Mouse (Mus musculus) stomach, postnatal 0 days (tissue): ENCODE data around the gene Cd3g. TPM values are rescaled to one million over a fixed set of nuclear protein-coding genes. Genes with fewer than 3 reads are reported as not detected.

Experiments
- ATAC-seq: fragments of 200-750 bp; cut with Nextera tagmentation; 2 replicates; pipeline ENCODE4 v1.8.0; 2017; ENCODE audit not compliant: low FRiP score, low TSS enrichment
- DNase-seq: peaks from one replicate; pipeline ENCODE4 v3.0.0-alpha.2; 2016; ENCODE audit warnings: low spot score
- H3K27ac ChIP-seq: fragments of 300-500 bp; sonication (generic); replicated peaks from 2 replicates; pipeline ENCODE4 v1.5.1; 2014; ENCODE audit warnings: mild to moderate bottlenecking, control low read depth
- H3K27me3 ChIP-seq: fragments of 300-500 bp; sonication (generic); 2 replicates; pipeline ENCODE4 v1.6.1; 2014; ENCODE audit warnings: low read length; ENCODE audit not compliant: control insufficient read depth, insufficient read depth
- H3K36me3 ChIP-seq: fragments of 300-500 bp; sonication (generic); 2 replicates; pipeline ENCODE4 v1.6.1; 2014; ENCODE audit warnings: low read length, mixed read lengths; ENCODE audit not compliant: control insufficient read depth, insufficient read depth
- H3K4me1 ChIP-seq: fragments of 300-500 bp; sonication (generic); replicated peaks from 2 replicates; pipeline ENCODE4 v1.6.1; 2014; ENCODE audit warnings: antibody characterized with exemption; ENCODE audit not compliant: control insufficient read depth, insufficient read depth
- H3K4me2 ChIP-seq: fragments of 300-500 bp; sonication (generic); replicated peaks from 2 replicates; pipeline ENCODE4 v1.6.1; 2014; ENCODE audit warnings: low read depth, mild to moderate bottlenecking, control low read depth, moderate library complexity
- H3K4me3 ChIP-seq: fragments of 300-500 bp; sonication (generic); 2 replicates; pipeline ENCODE4 v1.5.1; 2014; ENCODE audit warnings: low read depth, low read length, control low read depth
- H3K9ac ChIP-seq: fragments of 300-500 bp; sonication (generic); 2 replicates; pipeline ENCODE4 v1.6.1; 2014; ENCODE audit warnings: mild to moderate bottlenecking, low read length, control low read depth, mixed read lengths
- H3K9me3 ChIP-seq: fragments of 300-500 bp; sonication (generic); 2 replicates; pipeline ENCODE4 v1.6.1; 2016; ENCODE audit warnings: low read length; ENCODE audit not compliant: control insufficient read depth
- CTCF ChIP-seq: IDR thresholded peaks from 2 replicates; pipeline ENCODE4 v1.5.1; 2016; ENCODE audit warnings: antibody characterized with exemption, low read depth, mild to moderate bottlenecking, moderate library complexity
- EP300 ChIP-seq: optimal IDR thresholded peaks from 2 replicates; pipeline ENCODE3; 2016; ENCODE audit warnings: antibody characterized with exemption
- WGBS: fragments of 180-500 bp; shearing (Covaris S2); extraction: QIAGEN DNeasy Blood & Tissue Kit; methylation state at CpG from one replicate; pipeline ENCODE4 v1.1.7; 2014; 5-methylcytosine and 5-hydroxymethylcytosine counted together
- polyA plus RNA-seq: library from polyadenylated mRNA; unstranded; fragments of >200 nt; fragmentation: Nextera tagmentation; extraction: Ambion mirVana; gene quantifications from 2 replicates; pipeline ENCODE4 v1.2.1, GENCODE M21; 2015

Cd3g gene
- polyA plus RNA-seq, 1 experiment from 2014 or later: 0.16 TPM

DNA sequence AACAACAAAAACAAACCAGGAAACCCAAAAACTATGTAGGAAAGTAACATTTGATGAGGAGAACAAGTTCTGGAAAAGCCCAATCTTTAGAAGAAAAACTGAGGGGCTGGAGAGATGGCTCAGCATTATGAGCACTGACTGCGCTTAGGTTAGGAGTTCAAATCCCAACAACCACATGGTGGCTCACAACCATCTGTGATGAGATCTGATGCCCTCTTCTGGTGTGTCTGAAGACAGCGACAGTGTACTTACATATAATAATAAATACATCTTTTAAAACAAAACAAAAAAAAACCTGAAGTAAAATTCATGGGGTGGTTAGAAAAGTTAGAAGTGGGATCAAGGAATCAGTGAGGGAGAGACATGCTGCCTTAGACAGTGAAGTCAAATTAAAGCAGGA is 58.7 kb downstream of the Cd3g start:
- Histone ChIP-seq H3K9me3 (no peaks in the 10 kb centered on the region), H3K27me3 (no peaks in the 10 kb centered on the region), H3K27ac (peak overlapping the region; percentile 94), H3K9ac (no peak overlapping the region), H3K4me3 (peak overlapping the region; percentile 89; the same call in 1 of the 2 replicates), H3K4me2 (peak overlapping the region; percentile 61), H3K36me3 (no peaks in the 10 kb centered on the region), H3K4me1 (no peaks in the 10 kb centered on the region)
- ATAC-seq: no peak
- DNase-seq: no peak
- TF ChIP-seq CTCF (peak; percentile 30), EP300 (no peak)
- WGBS: 72% methylated on average over 2 of the region's 2 CpGs

GRCm38 (mm10) chr9:44921123-44921468 is 59.1 kb downstream of the Cd3g start:
- H3K4me3 ChIP-seq: peak overlapping the region; percentile 89
- H3K4me2 ChIP-seq: peak overlapping the region; percentile 61
- DNase-seq (no peak), ATAC-seq (peak; percentile 90)
- H3K36me3 ChIP-seq: no peaks in the 10 kb centered on the region
- peak overlapping the region; percentile 94 for H3K27ac ChIP-seq
- no peaks in the 10 kb centered on the region for H3K4me1 ChIP-seq
- H3K27me3 ChIP-seq: no peaks in the 10 kb centered on the region
- no peaks in the 10 kb centered on the region for H3K9me3 ChIP-seq
- TF ChIP-seq EP300: no peak
- TF ChIP-seq CTCF: no peak
- peak overlapping the region; percentile 98 for H3K9ac ChIP-seq
- WGBS: under 1% methylated on average over 8 of the region's 8 CpGs

- no peaks in the 10 kb centered on the region for H3K36me3 ChIP-seq
- H3K9ac ChIP-seq: peak within 1 kb of the TSS; percentile 98
- no peaks in the 10 kb centered on the region for H3K4me1 ChIP-seq
- no peaks in the 10 kb centered on the region for H3K9me3 ChIP-seq
- ATAC-seq: peak; percentile 87
- WGBS: under 1% methylated on average over 48 of the region's 48 CpGs
- peak within 1 kb of the TSS; percentile 94 for H3K27ac ChIP-seq
- H3K4me2 ChIP-seq: peak within 1 kb of the TSS; percentile 61
- TF ChIP-seq CTCF: no peak
- TF ChIP-seq EP300: peak; percentile 98
- no peaks in the 10 kb centered on the region for H3K27me3 ChIP-seq
- peak within 1 kb of the TSS; percentile 89 for H3K4me3 ChIP-seq
- DNase-seq: peak; percentile 85
Measured at GRCm38 (mm10) chr9:44920374-44921122, 59.7 kb downstream of the Cd3g start, which contains the start of gene Atp5l. Gene Atp5l (minus strand): TSS chr9:44920742.

DNA sequence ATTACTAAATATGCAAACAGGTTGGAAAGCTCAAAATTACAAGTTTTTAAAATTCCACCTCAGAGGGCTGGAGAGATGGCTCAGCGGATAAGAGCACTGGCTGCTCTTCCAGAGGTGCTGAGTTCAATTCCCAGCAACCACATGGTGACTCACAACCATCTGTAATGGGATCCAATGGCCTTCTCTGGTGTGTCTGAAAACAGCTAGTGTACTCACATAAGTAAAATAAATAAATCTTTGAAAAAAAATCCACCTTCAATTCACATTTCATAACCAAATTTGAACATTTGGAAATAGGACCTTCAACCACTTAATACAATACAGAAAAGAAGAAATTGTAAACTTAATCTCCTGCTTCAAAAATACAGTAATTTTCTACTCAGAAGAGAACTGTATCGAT is 60.6 kb downstream of the Cd3g start:
- H3K9ac ChIP-seq: peak overlapping the region; percentile 98
- ATAC-seq (no peak), DNase-seq (no peak)
- 24% methylated on average over 2 of the region's 2 CpGs for WGBS
- no peaks in the 10 kb centered on the region for H3K36me3 ChIP-seq
- H3K9me3 ChIP-seq: no peaks in the 10 kb centered on the region
- peak overlapping the region; percentile 89 for H3K4me3 ChIP-seq
- H3K4me2 ChIP-seq: peak overlapping the region; percentile 61
- TF ChIP-seq CTCF (no peak), EP300 (no peak)
- no peak overlapping the region; the same call in 1 of the 2 replicates for H3K27ac ChIP-seq
- H3K4me1 ChIP-seq: no peaks in the 10 kb centered on the region
- no peaks in the 10 kb centered on the region for H3K27me3 ChIP-seq

Other genes with a start within 250 kb of the Cd3g start
- 14.9 and 15.8 TPM in 2 replicates for gene Phldb1, start 245.2 kb downstream of the Cd3g start, polyA plus RNA-seq
- gene Arcn1, start 212.6 kb downstream of the Cd3g start, polyA plus RNA-seq: 98.1 TPM in 2 replicates
- gene Ift46, start 212.5 kb downstream of the Cd3g start, polyA plus RNA-seq: 55.5 and 61.9 TPM in 2 replicates
- gene Tmem25, start 181.1 kb downstream of the Cd3g start, polyA plus RNA-seq: 1.7 and 1.9 TPM in 2 replicates
- gene Ttc36, start 177.4 kb downstream of the Cd3g start, polyA plus RNA-seq: 8.6 and 9.2 TPM in 2 replicates
- gene Kmt2a, start 99.1 kb downstream of the Cd3g start, polyA plus RNA-seq: 3.9 and 4.3 TPM in 2 replicates
- gene Atp5l, start 59.7 kb downstream of the Cd3g start, polyA plus RNA-seq: 1,024 and 1,071 TPM in 2 replicates
- 11.7 and 14.3 TPM in 2 replicates for gene Ube4a, start 14.8 kb downstream of the Cd3g start, polyA plus RNA-seq
- gene Cd3d, start 1.4 kb upstream of the Cd3g start, polyA plus RNA-seq: 0.15 TPM in 1 of 2 replicates, not detected in the other
- gene Cd3e, start 29.2 kb upstream of the Cd3g start, polyA plus RNA-seq: 0.18 TPM in 1 of 2 replicates, not detected in the other
- 38.1 and 45.4 TPM in 2 replicates for gene Mpzl2, start 59.4 kb upstream of the Cd3g start, polyA plus RNA-seq
- gene Mpzl3, start 74.8 kb upstream of the Cd3g start, polyA plus RNA-seq: 30.8 and 31.6 TPM in 2 replicates
- gene Jaml, start 98.8 kb upstream of the Cd3g start, polyA plus RNA-seq: 3.4 and 3.5 TPM in 2 replicates
- gene Scn2b, start 137.4 kb upstream of the Cd3g start, polyA plus RNA-seq: 0.84 and 0.94 TPM in 2 replicates
- 0.11 TPM in 2 replicates for gene Scn4b, start 158.0 kb upstream of the Cd3g start, polyA plus RNA-seq
- 0.11 and 0.12 TPM in 2 replicates for gene BC049352, start 201.6 kb upstream of the Cd3g start, polyA plus RNA-seq
- gene Tmprss4, start 223.7 kb upstream of the Cd3g start, polyA plus RNA-seq: 23.4 and 25.3 TPM in 2 replicates